Mouse (Mus musculus) MEL (cell line): Measurements from ENCODE around the gene S100pbp. TPM values are rescaled to one million over a fixed set of nuclear protein-coding genes. Genes with fewer than 3 reads are reported as not detected.

Experiments used
- DNase-seq: peaks from one replicate; pipeline ENCODE4 v3.0.0; 2011; ENCODE audit warnings: low read depth, low spot score
- H3K27ac ChIP-seq: 2 replicates; pipeline ENCODE4 v1.5.1; 2012; ENCODE audit warnings: low read depth, mild to moderate bottlenecking, control low read depth, low read length, moderate library complexity; ENCODE audit not compliant: control insufficient read depth
- H3K27me3 ChIP-seq, 2 experiments: fragments of 150-350 bp in 1 of 2; sonication (generic) in 1 of 2; 2 replicates each; pipeline ENCODE4 v1.6.1; 2012; ENCODE audit warnings: low read length in 2 of 2, mild to moderate bottlenecking in 2 of 2, improper control_type of control experiment in 1 of 2, moderate library complexity in 1 of 2; ENCODE audit not compliant: insufficient read depth in 2 of 2, control insufficient read depth in 1 of 2
- H3K36me3 ChIP-seq, 2 experiments: 2 replicates each; pipeline ENCODE4 v1.6.1; 2012 to 2014; ENCODE audit warnings: low read length in 2 of 2, improper control_type of control experiment in 1 of 2, inconsistent platforms in 1 of 2, mild to moderate bottlenecking in 1 of 2; ENCODE audit not compliant: insufficient read depth in 2 of 2, control insufficient read depth in 1 of 2
- H3K4me1 ChIP-seq, 2 experiments: fragments of 150-350 bp in 1 of 2; sonication (generic) in 1 of 2; 2 replicates each; pipeline ENCODE4 v1.6.1; 2012; ENCODE audit warnings: low read length in 2 of 2, improper control_type of control experiment in 1 of 2, mild to moderate bottlenecking in 1 of 2; ENCODE audit not compliant: insufficient read depth in 2 of 2, control insufficient read depth in 1 of 2
- H3K4me3 ChIP-seq, 2 experiments: fragments of 150-350 bp in 1 of 2; sonication (generic) in 1 of 2; 2 replicates each; pipeline ENCODE4 v1.5.1; 2012; ENCODE audit warnings: low read depth in 2 of 2, low read length in 2 of 2, mild to moderate bottlenecking in 2 of 2, moderate library complexity in 2 of 2, control low read depth in 1 of 2, improper control_type of control experiment in 1 of 2; ENCODE audit not compliant: control insufficient read depth in 1 of 2, insufficient read depth in 1 of 2
- H3K79me2 ChIP-seq: 2 replicates; pipeline ENCODE4 v1.6.1; 2012; ENCODE audit warnings: mild to moderate bottlenecking, low read length, moderate library complexity; ENCODE audit not compliant: control insufficient read depth, poor library complexity, insufficient read depth
- H3K9ac ChIP-seq: 2 replicates; pipeline ENCODE4 v1.6.1; 2012; ENCODE audit warnings: low read depth, mild to moderate bottlenecking, control low read depth, low read length, moderate library complexity; ENCODE audit not compliant: control insufficient read depth, poor library complexity, severe bottlenecking
- H3K9me3 ChIP-seq: fragments of 150-350 bp; sonication (generic); replicated peaks from 2 replicates; pipeline ENCODE4 v1.6.1; 2012; ENCODE audit warnings: mild to moderate bottlenecking, low read length, improper control_type of control experiment, moderate library complexity; ENCODE audit not compliant: insufficient read depth
- BHLHE40 ChIP-seq: IDR thresholded peaks from 2 replicates; pipeline ENCODE4 v1.6.1; 2012; ENCODE audit warnings: low read depth, mild to moderate bottlenecking, inconsistent platforms, low read length, improper control_type of control experiment, borderline replicate concordance
- CHD1 ChIP-seq: IDR thresholded peaks from 2 replicates; pipeline ENCODE4 v1.6.1; 2012; ENCODE audit warnings: low read depth, mild to moderate bottlenecking, inconsistent platforms, low read length, improper control_type of control experiment
- CHD2 ChIP-seq: IDR thresholded peaks from 2 replicates; pipeline ENCODE4 v1.6.1; 2011; ENCODE audit warnings: low read length, improper control_type of control experiment
- CTCF ChIP-seq, 3 experiments: IDR thresholded peaks in 2 of 3; conservative IDR thresholded peaks in 1 of 3; 2 replicates each; pipeline ENCODE4 v1.5.1; 2011 to 2012; ENCODE audit warnings: low read length in 3 of 3, low read depth in 2 of 3, mild to moderate bottlenecking in 2 of 3, improper control_type of control experiment in 1 of 3, inconsistent platforms in 1 of 3, mixed read lengths in 1 of 3, moderate library complexity in 1 of 3; ENCODE audit not compliant: control insufficient read depth in 1 of 3, insufficient read depth in 1 of 3, poor library complexity in 1 of 3, severe bottlenecking in 1 of 3
- E2F4 ChIP-seq: IDR thresholded peaks from 2 replicates; pipeline ENCODE4 v1.6.1; 2011; ENCODE audit warnings: low read depth, low read length, improper control_type of control experiment, borderline replicate concordance
- ELF1 ChIP-seq: IDR thresholded peaks from 2 replicates; pipeline ENCODE4 v1.6.1; 2014; ENCODE audit warnings: low read depth, mild to moderate bottlenecking, inconsistent platforms, low read length, improper control_type of control experiment, moderate library complexity
- ETS1 ChIP-seq: IDR thresholded peaks from 2 replicates; pipeline ENCODE4 v1.6.1; 2012; ENCODE audit warnings: low read depth, mild to moderate bottlenecking, inconsistent platforms, low read length, improper control_type of control experiment, moderate library complexity
- GABPA ChIP-seq: IDR thresholded peaks from 2 replicates; pipeline ENCODE4 v1.6.1; 2012; ENCODE audit warnings: low read depth, mild to moderate bottlenecking, inconsistent platforms, low read length, improper control_type of control experiment, moderate library complexity
- JUND ChIP-seq: IDR thresholded peaks from 2 replicates; pipeline ENCODE4 v1.6.1; 2011; ENCODE audit warnings: low read depth, mild to moderate bottlenecking, improper control_type of control experiment, low read length
- MAFK ChIP-seq: IDR thresholded peaks from 2 replicates; pipeline ENCODE4 v1.6.1; 2011; ENCODE audit warnings: low read depth, mild to moderate bottlenecking, low read length, improper control_type of control experiment, borderline replicate concordance
- MAX ChIP-seq: IDR thresholded peaks from 2 replicates; pipeline ENCODE4 v1.6.1; 2011; ENCODE audit warnings: low read length, improper control_type of control experiment
- MAZ ChIP-seq: IDR thresholded peaks from 2 replicates; pipeline ENCODE4 v1.6.1; 2012; ENCODE audit warnings: low read depth, mild to moderate bottlenecking, inconsistent platforms, low read length, improper control_type of control experiment
- MXI1 ChIP-seq: IDR thresholded peaks from 2 replicates; pipeline ENCODE4 v1.6.1; 2011; ENCODE audit warnings: mild to moderate bottlenecking, low read depth, low read length, improper control_type of control experiment
- MYC ChIP-seq: IDR thresholded peaks from 2 replicates; pipeline ENCODE4 v1.6.1; 2011; ENCODE audit warnings: low read depth, mild to moderate bottlenecking, low read length, improper control_type of control experiment, moderate library complexity
- NELFE ChIP-seq: IDR thresholded peaks from 2 replicates; pipeline ENCODE4 v1.6.1; 2011; ENCODE audit warnings: low read depth, low read length, improper control_type of control experiment
- POLR2AphosphoS5 ChIP-seq: IDR thresholded peaks from 2 replicates; pipeline ENCODE4 v1.6.1; 2012; ENCODE audit warnings: low read depth, borderline replicate concordance, mild to moderate bottlenecking, inconsistent platforms, low read length, moderate library complexity, mixed read lengths
- RCOR1 ChIP-seq: IDR thresholded peaks from 2 replicates; pipeline ENCODE4 v1.6.1; 2012; ENCODE audit warnings: low read depth, mild to moderate bottlenecking, inconsistent platforms, low read length, improper control_type of control experiment
- SIN3A ChIP-seq: IDR thresholded peaks from 2 replicates; pipeline ENCODE4 v1.6.1; 2012; ENCODE audit warnings: low read length, improper control_type of control experiment, inconsistent platforms
- SMC3 ChIP-seq: IDR thresholded peaks from 2 replicates; pipeline ENCODE4 v1.6.1; 2011; ENCODE audit warnings: low read depth, low read length, improper control_type of control experiment
- TAL1 ChIP-seq: IDR thresholded peaks from 2 replicates; pipeline ENCODE4 v1.6.1; 2012; ENCODE audit warnings: mild to moderate bottlenecking, inconsistent platforms, low read length, moderate library complexity, mixed read lengths
- TBP ChIP-seq: IDR thresholded peaks from 2 replicates; pipeline ENCODE4 v1.8.0; 2011; ENCODE audit warnings: low read depth, low read length, improper control_type of control experiment
- TCF12 ChIP-seq: IDR thresholded peaks from 2 replicates; pipeline ENCODE4 v1.6.1; 2014; ENCODE audit warnings: low read depth, mild to moderate bottlenecking, inconsistent platforms, low read length, improper control_type of control experiment, moderate library complexity
- USF2 ChIP-seq, 2 experiments: IDR thresholded peaks; 2 replicates each; pipeline ENCODE4 v1.6.1; 2011 to 2012; ENCODE audit warnings: improper control_type of control experiment in 2 of 2, low read length in 2 of 2, borderline replicate concordance in 1 of 2, inconsistent platforms in 1 of 2, low read depth in 1 of 2, mild to moderate bottlenecking in 1 of 2; ENCODE audit not compliant: insufficient read depth in 1 of 2
- ZC3H11A ChIP-seq: IDR thresholded peaks from 2 replicates; pipeline ENCODE4 v1.6.1; 2012; ENCODE audit warnings: low read depth, mild to moderate bottlenecking, inconsistent platforms, low read length, improper control_type of control experiment
- ZMIZ1 ChIP-seq: IDR thresholded peaks from 2 replicates; pipeline ENCODE4 v1.6.1; 2012; ENCODE audit warnings: low read depth, mild to moderate bottlenecking, inconsistent platforms, low read length, improper control_type of control experiment, moderate library complexity
- polyA plus RNA-seq, 2 experiments: library from polyadenylated mRNA; stranded (reverse) in 1 of 2; unstranded in 1 of 2; fragments of >175 nt in 1 of 2; fragments of >200 nt in 1 of 2; gene quantifications; 2 replicates each; pipeline versions ENCODE4 v1.2.1 to v1.2.4; 2012; ENCODE audit warnings: low replicate concordance in 2 of 2, low read depth in 1 of 2; ENCODE audit not compliant: insufficient read length in 2 of 2, insufficient read depth in 1 of 2, missing spikeins in 1 of 2
- total RNA-seq: library from RNA; depleted of rRNA; stranded (reverse); fragments of 300-350 nt; gene quantifications from 2 replicates; pipeline ENCODE4 v1.2.3, GENCODE M21; 2012

S100pbp gene
- total and polyA plus RNA-seq, 3 experiments = 11.6 to 28.3 TPM; not detected in 1

- Histone ChIP-seq H3K4me3 (no peak overlapping the region), H3K27me3 (no peaks in the 10 kb centered on the region), H3K4me1 (peaks cover 4 to 9% of the 10 kb centered on the region in 2 experiments; a peak in 2 of 4 replicates), H3K27ac (no peak overlapping the region), H3K79me2 (no peaks in the 10 kb centered on the region), H3K9me3 (no peaks in the 10 kb centered on the region), H3K36me3 (no peaks in the 10 kb centered on the region; a peak in 2 of 4 replicates), H3K9ac (no peak overlapping the region)
- TF ChIP-seq ETS1 (no peak), ELF1 (no peak), MAZ (no peak), CHD1 (no peak), CHD2 (no peak), TAL1 (no peak), MAX (no peak), MAFK (no peak), TCF12 (no peak), SMC3 (no peak), CTCF (IDR thresholded peaks at IDR 0.05 in 2 of 3, conservative IDR thresholded peaks at IDR 0.05 in 1 of 3; ENCODE audit: control insufficient read depth in 1 of 3, insufficient read depth in 1 of 3, low read depth in 2 of 3, low read length in 3 of 3, poor library complexity in 1 of 3, severe bottlenecking in 1 of 3) (no peak), RCOR1 (no peak), E2F4 (no peak)
- DNase-seq = no peak
These were observed 34.1 kb upstream of the S100pbp start for GRCm38 (mm10) chr4:129223421-129224281.

- DNase-seq = no peak
- H3K9me3 ChIP-seq = no peaks in the 10 kb centered on the region
- H3K9ac ChIP-seq = no peak overlapping the region
- H3K27ac ChIP-seq = no peak overlapping the region
- H3K79me2 ChIP-seq = no peaks in the 10 kb centered on the region
- TF ChIP-seq ETS1 (no peak), ZMIZ1 (no peak), JUND (no peak), GABPA (no peak), NELFE (no peak), MYC (no peak), SMC3 (no peak), BHLHE40 (no peak), ZC3H11A (no peak), POLR2AphosphoS5 (no peak), USF2 (IDR thresholded peaks at IDR 0.05; ENCODE audit: borderline replicate concordance in 1 of 2, insufficient read depth in 1 of 2, low read depth in 1 of 2, low read length in 2 of 2) (no peak), MXI1 (no peak), SIN3A (no peak), TBP (no peak), ELF1 (no peak)
- H3K27me3 ChIP-seq = no peaks in the 10 kb centered on the region
- no peak overlapping the region for H3K4me3 ChIP-seq
- peaks cover 0 to 6% of the 10 kb centered on the region in 2 experiments; a peak in 3 of 4 replicates for H3K36me3 ChIP-seq
- peaks cover 4 to 9% of the 10 kb centered on the region in 2 experiments; a peak in 2 of 4 replicates for H3K4me1 ChIP-seq
These were observed 32.7 kb upstream of the S100pbp start for GRCm38 (mm10) chr4:129222019-129222925.
